Mouse (Mus musculus) right cerebral cortex, adult 2 months (tissue): ENCODE measurements around the gene Hspa12a.

Experiments
- DNase-seq, 2 experiments: peaks; one replicate each; pipeline ENCODE4 v3.0.0; 2021 to 2022; ENCODE audit warnings: low spot score in 2 of 2

Hspa12a gene

GRCm38 (mm10) chr19:58823301-58823700 lies 120.2 kb downstream of the Hspa12a start:
- DNase-seq: no peak

GRCm38 (mm10) chr19:58822454-58823200 lies 120.8 kb downstream of the Hspa12a start:
- DNase-seq: peak; percentile 78 to 86

- DNase-seq: no peak
These were observed 124.7 kb downstream of the Hspa12a start for GRCm38 (mm10) chr19:58818571-58819415.

- DNase-seq: no peak
These were observed 126.1 kb downstream of the Hspa12a start for GRCm38 (mm10) chr19:58817398-58817797.

- DNase-seq: peak; percentile 80 to 84
These were observed 126.9 kb downstream of the Hspa12a start for GRCm38 (mm10) chr19:58816453-58817041.

- DNase-seq: no peak
These were observed 128.1 kb downstream of the Hspa12a start for GRCm38 (mm10) chr19:58815179-58815922.

- no peak for DNase-seq
These were observed 132.9 kb downstream of the Hspa12a start for GRCm38 (mm10) chr19:58810536-58810935.

- no peak for DNase-seq
These were observed 134.6 kb downstream of the Hspa12a start for GRCm38 (mm10) chr19:58808864-58809263.

GRCm38 (mm10) chr19:58806364-58806763 lies 137.1 kb downstream of the Hspa12a start:
- DNase-seq: peak; percentile 76 to 83

GRCm38 (mm10) chr19:58805191-58805779 lies 138.2 kb downstream of the Hspa12a start:
- DNase-seq: peak; percentile 55 to 57

GRCm38 (mm10) chr19:58795114-58795669 lies 148.3 kb downstream of the Hspa12a start:
- DNase-seq: no peak

- DNase-seq: no peak
These were observed 149.2 kb downstream of the Hspa12a start, which contains the start of gene 1700019N19Rik for GRCm38 (mm10) chr19:58794284-58794683. Gene 1700019N19Rik (minus strand): TSS chr19:58794461.

- no peak for DNase-seq
These were observed 154.3 kb downstream of the Hspa12a start for GRCm38 (mm10) chr19:58789194-58789593.

GRCm38 (mm10) chr19:58783938-58784337 lies 159.5 kb downstream of the Hspa12a start:
- no peak for DNase-seq

- DNase-seq: no peak
These were observed 161.9 kb downstream of the Hspa12a start for GRCm38 (mm10) chr19:58781566-58781965.

- no peak for DNase-seq
These were observed 167.0 kb downstream of the Hspa12a start for GRCm38 (mm10) chr19:58776461-58776860.

- DNase-seq: no peak
These were observed 176.1 kb downstream of the Hspa12a start for GRCm38 (mm10) chr19:58767329-58767728.

GRCm38 (mm10) chr19:58762848-58763541 lies 180.5 kb downstream of the Hspa12a start:
- peak; percentile 54 to 67 for DNase-seq

- no peak for DNase-seq
These were observed 181.1 kb downstream of the Hspa12a start for GRCm38 (mm10) chr19:58762316-58762715.

GRCm38 (mm10) chr19:58759423-58759822 lies 184.0 kb downstream of the Hspa12a start, which contains the start of gene Pnliprp2:
Gene Pnliprp2 (plus strand): TSS chr19:58759719.
- DNase-seq: no peak
